Mouse (Mus musculus) thymus, adult 18-20 months (tissue): ENCODE measurements around the gene Rala.

Experiments used
- DNase-seq, 2 experiments: peaks; one replicate each; pipeline ENCODE4 v3.0.0; 2022; ENCODE audit warnings: mixed read lengths in 2 of 2

The Rala gene

DNA sequence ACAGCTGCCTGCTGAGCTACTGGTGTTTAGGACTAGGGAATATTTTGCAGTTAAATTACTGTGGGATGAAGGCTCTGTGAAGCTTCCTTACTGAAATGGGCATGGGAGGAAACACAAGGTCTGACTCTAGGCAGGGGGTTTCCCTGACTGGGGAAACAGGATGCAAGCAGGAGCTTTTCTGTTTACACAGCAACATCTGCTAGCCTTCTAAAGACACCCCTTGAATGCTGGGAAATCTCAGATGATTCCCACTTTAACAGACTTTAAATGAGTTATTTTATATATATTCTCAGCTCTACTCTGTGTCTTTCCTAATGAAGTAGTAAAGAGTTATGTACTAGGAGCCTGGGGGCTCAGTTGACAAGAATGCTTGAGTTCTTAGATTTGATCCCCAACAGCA, 65.0 kb downstream of the Rala start:
- DNase-seq: no peak

DNA sequence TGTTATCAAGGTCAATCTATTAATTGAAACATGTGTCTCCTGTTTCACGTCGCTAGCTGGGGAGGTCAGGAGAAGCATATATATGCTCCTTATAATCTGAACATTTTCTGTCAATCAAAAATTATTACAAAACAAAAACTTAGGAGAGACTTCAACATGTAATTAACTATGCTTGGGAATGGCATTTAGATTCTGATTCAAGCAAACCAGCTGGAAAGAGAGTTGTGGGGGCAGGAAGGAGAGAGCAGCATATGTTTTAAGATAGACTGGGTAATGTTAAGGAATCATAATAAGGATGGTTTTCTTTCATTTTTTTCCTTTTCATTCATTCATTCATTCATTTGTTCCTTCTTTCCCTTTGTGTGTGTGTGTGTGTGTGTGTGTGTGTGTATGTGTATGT, 77.3 kb downstream of the Rala start:
- DNase-seq: no peak

DNA sequence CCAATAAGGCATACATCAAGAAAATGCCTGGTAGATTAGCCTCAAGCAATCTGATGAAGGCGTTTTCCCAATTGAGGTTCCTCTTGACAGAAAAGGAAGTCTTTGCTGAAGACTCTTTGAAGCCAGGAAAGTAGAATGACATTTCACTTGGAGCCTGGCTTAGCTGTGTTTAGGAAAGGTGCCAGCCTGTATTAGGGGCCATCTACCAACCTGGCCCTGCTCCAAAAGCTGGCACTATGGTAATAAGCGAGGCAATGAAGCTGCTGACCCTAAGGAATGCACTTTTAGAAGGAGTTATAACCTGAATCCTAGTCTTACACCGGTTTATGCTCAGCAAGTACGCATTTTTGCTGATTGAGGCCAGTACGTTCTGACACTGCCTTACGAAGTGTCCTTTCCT, 83.5 kb downstream of the Rala start:
- DNase-seq: no peak

DNA sequence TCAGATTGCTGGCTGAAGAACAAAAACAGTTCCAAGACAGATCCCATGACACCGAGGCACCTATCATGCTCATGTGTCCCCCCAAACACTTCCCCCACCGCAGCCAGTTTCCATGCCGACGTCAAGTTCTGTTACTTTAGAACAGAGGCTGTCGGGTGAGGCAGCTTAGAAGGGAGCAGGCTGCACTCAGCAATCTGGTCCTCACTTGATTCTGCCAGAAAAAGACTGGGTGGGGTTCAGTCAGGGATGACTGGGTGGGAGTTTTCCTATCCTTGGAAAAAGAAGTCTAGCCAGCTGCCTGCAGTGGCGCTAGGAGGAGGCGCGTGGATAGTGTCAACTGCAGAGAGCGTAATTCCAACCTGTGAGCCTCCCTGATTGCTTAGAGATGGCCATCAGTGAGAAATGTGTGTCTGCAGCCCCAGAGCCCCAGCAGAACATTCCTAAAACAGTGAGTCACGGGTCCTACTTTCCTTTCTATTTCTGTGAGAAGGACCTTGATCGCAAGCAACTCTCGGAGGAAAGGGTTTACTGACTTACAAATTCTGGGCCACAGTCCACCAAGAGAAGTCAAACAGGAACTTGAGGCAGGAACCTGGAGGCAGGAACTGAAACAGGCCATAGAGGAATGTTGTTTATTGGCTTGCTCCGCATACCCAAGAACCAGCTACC, 84.5 kb downstream of the Rala start:
- DNase-seq: no peak

DNA sequence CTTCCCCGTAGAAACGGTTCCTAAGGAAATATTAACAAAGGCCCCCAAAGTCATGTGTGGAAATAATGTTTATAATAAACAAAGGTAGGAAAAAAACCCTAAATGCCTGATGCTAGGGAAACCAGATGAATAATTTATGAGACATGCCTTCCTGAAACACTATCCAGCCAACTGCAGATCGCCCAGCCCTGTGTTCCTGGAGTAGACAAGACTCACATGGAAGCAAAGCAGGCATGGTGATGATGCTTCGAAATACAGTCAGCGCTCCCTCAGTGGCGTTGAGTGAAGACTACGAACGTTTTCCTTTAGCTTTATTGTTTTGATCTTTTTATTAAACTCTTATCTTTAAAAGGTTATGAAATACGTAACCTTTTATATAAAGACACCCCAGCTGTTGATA, 87.0 kb downstream of the Rala start:
- no peak for DNase-seq

DNA sequence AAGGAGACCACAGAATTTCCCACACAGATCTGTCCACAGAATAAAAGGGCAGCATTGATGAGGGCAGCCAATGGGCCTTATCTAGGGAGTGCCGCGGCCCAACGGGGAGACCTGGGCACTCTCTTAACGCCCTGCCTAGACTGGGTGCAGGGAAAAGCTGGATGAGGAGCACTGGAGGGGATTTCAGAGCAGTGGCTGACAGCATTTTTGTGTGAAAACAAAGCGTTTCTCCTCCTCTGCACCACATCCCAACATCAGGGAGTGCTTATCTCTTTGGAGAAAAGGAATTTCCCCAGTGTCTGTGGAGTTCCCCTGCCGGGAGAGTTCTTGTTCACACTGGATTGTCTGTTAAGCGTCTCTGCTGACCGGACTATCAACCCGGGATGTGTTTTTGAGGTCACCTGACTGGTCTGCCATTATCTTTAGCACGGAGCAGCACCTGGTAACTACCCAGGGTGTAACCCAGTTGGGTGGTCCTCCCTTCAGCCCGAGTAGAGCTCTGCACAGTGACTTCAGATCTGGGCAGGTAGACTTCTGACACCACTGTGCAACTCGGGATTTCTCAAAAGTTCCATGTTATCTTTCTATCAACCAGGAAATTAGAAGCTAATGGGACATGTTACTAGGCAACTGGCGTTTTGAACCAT, 88.4 kb downstream of the Rala start:
- DNase-seq: no peak

DNA sequence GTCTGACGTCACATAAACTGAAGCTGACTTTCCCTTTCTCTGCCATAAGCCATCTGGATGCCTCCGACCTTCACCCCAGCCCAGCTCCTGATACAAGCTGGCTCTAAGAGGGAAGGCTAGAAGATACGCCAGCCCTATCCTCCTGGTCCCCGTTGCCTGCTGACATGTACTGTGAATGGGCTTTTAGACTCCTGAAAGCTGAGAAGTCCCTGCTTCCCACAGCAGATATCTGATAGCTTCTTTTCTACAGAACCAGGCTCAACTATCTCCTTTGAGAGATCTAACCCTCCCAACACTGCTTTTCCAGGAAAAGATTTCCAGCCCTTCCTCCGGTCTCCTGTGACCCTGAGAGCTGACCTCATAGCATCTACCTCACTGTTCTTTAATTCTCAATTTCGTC, 89.3 kb downstream of the Rala start:
- DNase-seq: no peak

DNA sequence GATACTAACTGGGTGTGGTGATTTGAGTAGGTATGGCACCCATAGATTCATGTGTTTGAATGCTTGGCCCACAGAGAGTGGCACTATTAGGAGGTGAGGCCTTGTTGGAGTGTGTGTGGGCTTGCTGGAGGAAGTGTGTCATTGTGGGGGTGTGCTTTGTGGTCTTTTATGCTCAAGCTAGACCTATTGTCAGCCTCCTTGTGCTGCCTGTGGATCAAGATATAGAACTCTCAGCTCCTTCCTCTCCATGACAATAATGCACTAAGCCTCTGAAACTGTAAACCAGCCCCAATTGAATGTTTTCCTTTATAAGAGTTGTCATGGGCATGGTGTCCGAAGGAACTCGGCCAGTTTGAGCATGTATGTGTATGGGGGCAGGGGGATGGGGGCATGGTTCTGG, 100.7 kb downstream of the Rala start:
- DNase-seq: no peak

DNA sequence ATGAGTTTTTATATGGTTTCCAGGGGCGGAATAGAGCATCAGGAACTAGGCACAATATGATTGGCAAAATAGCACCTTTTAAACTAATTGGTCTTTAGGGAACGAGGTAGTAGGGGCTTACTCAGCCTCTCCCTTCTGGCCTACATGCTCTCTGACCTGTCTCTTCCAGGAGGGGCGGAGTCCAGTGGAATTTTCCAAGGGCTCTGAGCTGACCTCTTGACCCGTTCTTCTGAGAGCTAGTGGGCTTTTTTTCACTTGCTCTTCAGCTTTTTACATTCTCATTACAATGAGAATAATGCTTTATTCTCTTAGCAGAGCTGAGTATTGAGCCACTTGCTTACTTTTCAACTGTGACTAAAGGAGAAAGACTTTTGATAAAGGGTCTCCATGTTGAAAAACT, 101.3 kb downstream of the Rala start:
- DNase-seq: no peak

DNA sequence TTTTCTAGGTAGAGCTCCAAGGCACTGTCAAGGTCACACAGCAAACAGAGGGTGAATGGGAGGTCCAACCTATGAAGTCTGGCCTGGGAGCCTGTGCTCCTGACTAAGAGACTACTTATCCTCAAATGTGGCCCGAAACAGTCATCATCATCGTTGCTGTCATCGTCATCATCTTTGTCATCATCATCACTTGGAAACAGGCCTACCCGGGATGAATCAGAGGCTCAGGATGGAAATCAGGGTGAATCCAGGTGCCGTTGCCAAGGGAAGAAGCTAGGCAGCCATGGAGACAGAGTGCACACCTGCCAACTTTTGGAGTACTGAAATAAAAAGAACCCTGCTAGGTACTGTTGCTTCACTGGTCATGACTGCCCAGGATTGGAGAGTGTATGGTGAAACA, 104.9 kb downstream of the Rala start:
- no peak for DNase-seq

DNA sequence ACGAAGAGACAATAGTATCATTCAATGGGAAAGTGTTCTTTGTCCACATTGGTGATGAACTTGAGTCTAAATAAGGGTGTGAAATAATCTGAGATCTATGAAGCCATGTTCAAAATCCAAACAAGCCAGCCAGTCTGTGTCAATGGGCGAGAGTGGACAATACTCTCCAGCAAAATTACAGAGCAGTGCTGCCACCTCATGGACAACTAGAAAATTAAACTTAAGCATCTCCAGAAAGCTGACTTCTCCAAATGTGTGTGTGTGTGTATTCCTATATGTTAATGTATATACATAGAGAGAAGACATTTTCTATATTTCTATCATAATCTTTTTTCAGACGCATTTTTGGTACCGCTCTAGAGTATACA, 105.6 kb downstream of the Rala start:
- no peak for DNase-seq

DNA sequence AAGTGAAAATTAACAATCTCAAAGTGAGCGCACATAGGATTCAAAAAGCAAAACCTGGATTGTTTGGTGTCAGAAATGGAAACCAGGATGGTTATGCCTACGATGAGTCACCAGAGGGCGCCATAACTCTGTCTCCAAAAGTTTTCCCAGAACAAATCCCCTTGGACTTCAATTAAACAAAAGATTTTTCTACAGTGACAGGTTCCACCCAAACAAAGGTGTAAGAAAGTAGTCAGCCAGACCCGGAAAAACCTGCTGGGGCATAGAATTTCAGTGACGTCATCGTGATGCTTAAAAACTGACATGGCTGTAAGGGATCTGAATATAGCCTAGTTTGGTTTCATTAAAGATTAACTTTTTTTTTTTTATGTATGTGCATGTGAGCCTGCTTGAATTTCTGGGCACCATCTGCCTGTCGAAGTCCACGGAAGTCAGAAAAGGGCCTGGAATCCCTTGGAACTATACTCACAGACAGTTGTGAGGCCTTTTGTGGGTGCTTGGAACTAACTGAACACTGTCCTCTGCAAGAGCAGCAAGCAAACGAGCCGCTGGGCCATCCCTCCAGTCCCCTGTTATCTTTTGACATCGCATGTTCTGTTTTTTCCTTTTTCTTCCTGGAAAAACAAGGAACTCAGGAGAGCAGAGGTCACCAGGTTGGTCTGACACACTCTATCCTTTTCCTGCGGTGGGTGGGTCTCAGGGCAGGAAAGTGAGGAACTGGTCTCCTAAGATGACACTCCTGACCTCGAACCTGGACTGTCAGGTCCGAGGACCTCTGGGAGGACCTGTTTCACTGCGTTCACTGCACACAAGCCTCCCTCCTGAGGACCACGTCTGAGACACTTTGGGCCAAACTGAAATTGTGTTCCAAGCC, 106.2 kb downstream of the Rala start:
- DNase-seq: no peak

DNA sequence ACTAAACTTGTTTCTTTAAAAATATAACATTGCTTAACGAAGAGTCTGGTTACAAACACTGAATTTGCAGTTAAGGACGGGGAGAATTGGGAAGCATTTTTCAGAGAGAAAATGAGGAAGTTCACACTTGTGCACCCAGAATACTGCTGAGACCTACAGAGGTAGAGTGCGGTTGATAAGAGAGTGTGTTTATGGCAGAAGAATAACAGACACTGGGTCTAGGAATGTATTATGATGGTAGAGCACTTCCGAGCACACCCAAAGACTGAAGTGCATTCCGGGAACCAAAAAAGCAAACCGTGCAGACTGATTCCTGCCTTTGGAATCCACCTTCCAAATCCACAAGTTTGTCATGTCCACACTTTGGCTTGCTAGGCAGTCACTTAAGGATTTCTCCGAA, 107.2 kb downstream of the Rala start:
- no peak for DNase-seq

DNA sequence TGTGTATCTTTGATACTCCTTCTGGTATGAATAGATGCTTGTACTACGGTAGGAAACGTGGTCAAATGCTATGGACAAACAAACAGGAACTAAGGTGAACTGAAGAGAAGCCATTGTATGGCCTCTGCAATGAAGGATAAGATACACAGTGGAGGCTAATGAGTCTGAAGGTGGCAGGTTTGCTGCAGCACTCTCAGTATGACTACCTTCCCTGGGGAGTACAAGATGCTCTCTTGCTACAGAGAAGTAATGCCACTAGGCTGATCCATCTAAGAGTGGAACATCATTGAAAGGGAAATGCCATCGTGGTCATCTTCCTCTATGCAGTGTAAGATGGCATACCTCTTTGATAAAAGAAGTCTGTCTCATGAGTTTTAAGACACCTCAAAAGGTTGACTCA, 111.1 kb downstream of the Rala start:
- DNase-seq: no peak
